Comparison of ENCODE assay signal across 8 mouse cellular contexts in genomic region chr11:100485801-100486538, GRCm38 (mm10). TPM values are rescaled to one million over a fixed set of nuclear protein-coding genes. Genes with fewer than 3 reads are reported as not detected.
DNase-seq lines count a peak whose midpoint lies in the region; ATAC-seq and TF ChIP-seq lines count a peak whose summit lies in the region.

No protein-coding gene starts in this region.

- H3K27ac ChIP-seq in hindbrain, embryonic 11.5 days (ENCODE audit: low read depth, low read length): no peak overlapping the region
- H3K27ac ChIP-seq in hindbrain, embryonic 13.5 days: no peak overlapping the region
- no peak overlapping the region for H3K27ac ChIP-seq in stomach, postnatal 0 days (replicated peaks)

- no peaks in the 10 kb centered on the region for H3K27me3 ChIP-seq in hindbrain, embryonic 11.5 days (ENCODE audit: control insufficient read depth, insufficient read depth, low read length)
- H3K27me3 ChIP-seq in hindbrain, embryonic 13.5 days: no peaks in the 10 kb centered on the region
- no peaks in the 10 kb centered on the region for H3K27me3 ChIP-seq in E14TG2a.4 (ENCODE audit: insufficient read depth, low read length)
- no peaks in the 10 kb centered on the region for H3K27me3 ChIP-seq in stomach, postnatal 0 days (ENCODE audit: control insufficient read depth, insufficient read depth, low read length)

- peaks cover 15% of the 10 kb centered on the region for H3K36me3 ChIP-seq in hindbrain, embryonic 11.5 days (ENCODE audit: control insufficient read depth, insufficient read depth, low read length)
- H3K36me3 ChIP-seq in hindbrain, embryonic 13.5 days: peaks cover 99% of the 10 kb centered on the region
- peaks cover 100% of the 10 kb centered on the region for H3K36me3 ChIP-seq in E14TG2a.4 (ENCODE audit: insufficient read depth, low read length)
- peaks cover 34% of the 10 kb centered on the region for H3K36me3 ChIP-seq in stomach, postnatal 0 days (ENCODE audit: control insufficient read depth, insufficient read depth, low read length)

- no peak for ATAC-seq in hindbrain, embryonic 11.5 days (ENCODE audit: low FRiP score)
- ATAC-seq in hindbrain, embryonic 13.5 days (ENCODE audit: low FRiP score): no peak
- peak; percentile 47; the same call in 1 of the 2 replicates for ATAC-seq in stomach, postnatal 0 days (ENCODE audit: low FRiP score, low TSS enrichment)

- no peak overlapping the region for H3K4me2 ChIP-seq in hindbrain, embryonic 11.5 days (replicated peaks; ENCODE audit: low read depth, low read length)
- H3K4me2 ChIP-seq in hindbrain, embryonic 13.5 days: no peak overlapping the region
- no peak overlapping the region for H3K4me2 ChIP-seq in stomach, postnatal 0 days (replicated peaks; ENCODE audit: low read depth)

- H3K9ac ChIP-seq in hindbrain, embryonic 11.5 days (ENCODE audit: low read depth, low read length): no peak overlapping the region
- no peak overlapping the region for H3K9ac ChIP-seq in hindbrain, embryonic 13.5 days
- H3K9ac ChIP-seq in stomach, postnatal 0 days (ENCODE audit: low read length): no peak overlapping the region

- 0 out of 2 replicates have a peak, but pooled peaks have one; percentile 9 for TF ChIP-seq CTCF in E14TG2a.4 (conservative IDR thresholded peaks at IDR 0.05; ENCODE audit: low read length)
- TF ChIP-seq CTCF in stomach, postnatal 0 days (IDR thresholded peaks at IDR 0.05; ENCODE audit: low read depth): peak; percentile 81

- 88% methylated on average over 8 of the region's 8 CpGs for WGBS in hindbrain, embryonic 11.5 days
- 92% methylated on average over 8 of the region's 8 CpGs for WGBS in hindbrain, embryonic 13.5 days
- 79% methylated on average over 8 of the region's 8 CpGs for WGBS in stomach, postnatal 0 days

- H3K4me1 ChIP-seq in hindbrain, embryonic 11.5 days (replicated peaks; ENCODE audit: control insufficient read depth, insufficient read depth, low read length): no peaks in the 10 kb centered on the region
- no peaks in the 10 kb centered on the region for H3K4me1 ChIP-seq in hindbrain, embryonic 13.5 days (replicated peaks)
- H3K4me1 ChIP-seq in E14TG2a.4 (replicated peaks; ENCODE audit: low read depth, low read length): peaks cover 5% of the 10 kb centered on the region; the same call in 1 of the 2 replicates
- no peaks in the 10 kb centered on the region for H3K4me1 ChIP-seq in stomach, postnatal 0 days (replicated peaks; ENCODE audit: control insufficient read depth, insufficient read depth)

- no peak for TF ChIP-seq EP300 in stomach, postnatal 0 days (optimal IDR thresholded peaks at IDR 0.05)

- DNase-seq in hindbrain, embryonic 11.5 days (ENCODE audit: low spot score): peak; percentile 48
- peak; percentile 57 to 64 for DNase-seq in cerebellum, adult 18-20 months
- peak; percentile 54 to 64 for DNase-seq in kidney, postnatal 25 days
- DNase-seq in stomach, postnatal 0 days (ENCODE audit: low spot score): peak; percentile 25
- DNase-seq in adrenal gland, postnatal 10 days: no peak
- DNase-seq in adrenal gland, adult 18-20 months (ENCODE audit: low spot score in 2 of 2): no peak

- no peak overlapping the region for H3K4me3 ChIP-seq in hindbrain, embryonic 11.5 days (ENCODE audit: low read depth, low read length)
- no peak overlapping the region for H3K4me3 ChIP-seq in hindbrain, embryonic 13.5 days
- H3K4me3 ChIP-seq in E14TG2a.4 (replicated peaks; ENCODE audit: low read length): no peak overlapping the region
- no peak overlapping the region for H3K4me3 ChIP-seq in stomach, postnatal 0 days (ENCODE audit: low read depth, low read length)

- H3K9me3 ChIP-seq in hindbrain, embryonic 11.5 days (ENCODE audit: control insufficient read depth, low read length): no peaks in the 10 kb centered on the region
- no peaks in the 10 kb centered on the region for H3K9me3 ChIP-seq in hindbrain, embryonic 13.5 days
- H3K9me3 ChIP-seq in E14TG2a.4 (ENCODE audit: low read length): no peaks in the 10 kb centered on the region
- no peaks in the 10 kb centered on the region for H3K9me3 ChIP-seq in stomach, postnatal 0 days (ENCODE audit: control insufficient read depth, low read length)

RNA-seq across cellular contexts. Expression of gene Klhl11, which starts 13.4 kb away (rescaled TPM):
- polyA plus RNA-seq in hindbrain, embryonic 11.5 days (2014; fragmentation: Nextera tagmentation; extraction: Ambion mirVana): 13.8 and 14.9 TPM in 2 replicates
- 11.0 and 12.2 TPM in 2 replicates for polyA plus RNA-seq in hindbrain, embryonic 13.5 days (2015; fragmentation: Nextera tagmentation; extraction: Ambion mirVana)
- 2.6 and 3.3 TPM in 2 replicates for polyA plus RNA-seq in stomach, postnatal 0 days (2015; fragmentation: Nextera tagmentation; extraction: Ambion mirVana)
- total RNA-seq in adrenal gland, postnatal 10 days (2021): 10 to 100 TPM; 35.0 to 36.3 TPM
- total RNA-seq in adrenal gland, adult 18-20 months (2021): 10 to 100 TPM; 51.5 to 58.3 TPM

RNA-seq across cellular contexts. Expression of gene Acly, which starts 41.8 kb away (rescaled TPM):
- polyA plus RNA-seq in hindbrain, embryonic 11.5 days (2014; fragmentation: Nextera tagmentation; extraction: Ambion mirVana): 259 and 306 TPM in 2 replicates
- polyA plus RNA-seq in hindbrain, embryonic 13.5 days (2015; fragmentation: Nextera tagmentation; extraction: Ambion mirVana): 255 and 257 TPM in 2 replicates
- polyA plus RNA-seq in stomach, postnatal 0 days (2015; fragmentation: Nextera tagmentation; extraction: Ambion mirVana): 70.3 and 70.6 TPM in 2 replicates
- 100 to 1,000 TPM; 380 to 552 TPM for total RNA-seq in adrenal gland, postnatal 10 days (2021)
- total RNA-seq in adrenal gland, adult 18-20 months (2021): 1,000 to 10,000 TPM; 1,875 to 2,782 TPM

RNA-seq across cellular contexts. Expression of gene Klhl10, which starts 44.3 kb away (rescaled TPM):
- 0.66 and 0.68 TPM in 2 replicates for polyA plus RNA-seq in hindbrain, embryonic 11.5 days (2014; fragmentation: Nextera tagmentation; extraction: Ambion mirVana)
- 0.75 and 0.84 TPM in 2 replicates for polyA plus RNA-seq in hindbrain, embryonic 13.5 days (2015; fragmentation: Nextera tagmentation; extraction: Ambion mirVana)
- polyA plus RNA-seq in stomach, postnatal 0 days (2015; fragmentation: Nextera tagmentation; extraction: Ambion mirVana): 0.16 and 0.22 TPM in 2 replicates
- total RNA-seq in adrenal gland, postnatal 10 days (2021): 1 to 10 TPM in 1 of 2 experiments, under 1 TPM in 1; 0.81 to 2.1 TPM
- under 1 TPM; 0.67 to 0.96 TPM for total RNA-seq in adrenal gland, adult 18-20 months (2021)

RNA-seq across cellular contexts. Expression of gene Nt5c3b, which starts 44.4 kb away (rescaled TPM):
- polyA plus RNA-seq in hindbrain, embryonic 11.5 days (2014; fragmentation: Nextera tagmentation; extraction: Ambion mirVana): 92.6 and 96.0 TPM in 2 replicates
- 103 and 106 TPM in 2 replicates for polyA plus RNA-seq in hindbrain, embryonic 13.5 days (2015; fragmentation: Nextera tagmentation; extraction: Ambion mirVana)
- 69.6 and 70.7 TPM in 2 replicates for polyA plus RNA-seq in stomach, postnatal 0 days (2015; fragmentation: Nextera tagmentation; extraction: Ambion mirVana)
- total RNA-seq in adrenal gland, postnatal 10 days (2021): 10 to 100 TPM; 42.6 to 54.8 TPM
- 10 to 100 TPM; 45.6 to 50.0 TPM for total RNA-seq in adrenal gland, adult 18-20 months (2021)

RNA-seq across cellular contexts. Expression of gene Ttc25, which starts 59.4 kb away (rescaled TPM):
- 2.6 and 2.8 TPM in 2 replicates for polyA plus RNA-seq in hindbrain, embryonic 11.5 days (2014; fragmentation: Nextera tagmentation; extraction: Ambion mirVana)
- 2.0 and 2.8 TPM in 2 replicates for polyA plus RNA-seq in hindbrain, embryonic 13.5 days (2015; fragmentation: Nextera tagmentation; extraction: Ambion mirVana)
- polyA plus RNA-seq in stomach, postnatal 0 days (2015; fragmentation: Nextera tagmentation; extraction: Ambion mirVana): 0.17 and 0.33 TPM in 2 replicates
- total RNA-seq in adrenal gland, postnatal 10 days (2021): 1 to 10 TPM; 1.4 to 1.6 TPM
- 10 to 100 TPM in 1 of 2 experiments, 1 to 10 TPM in 1; 8.8 to 18.8 TPM for total RNA-seq in adrenal gland, adult 18-20 months (2021)

Comparison
In these comparisons a context has a peak if more than half of its experiments do, and no peak if none do; other contexts are left out.
1. DNase-seq: peak in hindbrain, embryonic 11.5 days (single experiment), cerebellum, adult 18-20 months (2 of 2), kidney, postnatal 25 days (2 of 2) and stomach, postnatal 0 days (single experiment); none in adrenal gland, postnatal 10 days (single experiment) and adrenal gland, adult 18-20 months (0 of 2).